Mouse (Mus musculus) liver, postnatal 0 days (tissue): ENCODE data around the gene Osbpl9. TPM values are rescaled to one million over a fixed set of nuclear protein-coding genes. Genes with fewer than 3 reads are reported as not detected.

Experiments used
- ATAC-seq: fragments of 200-750 bp; cut with Nextera tagmentation; 2 replicates; pipeline ENCODE4 v1.8.0; 2017; ENCODE audit warnings: mild to moderate bottlenecking, moderate library complexity
- DNase-seq: peaks from one replicate; pipeline ENCODE4 v3.0.0-alpha.2; 2016
- H3K27ac ChIP-seq: fragments of 300-500 bp; sonication (generic); 2 replicates; pipeline ENCODE4 v1.5.1; 2014; ENCODE audit warnings: antibody characterized with exemption, moderate library complexity, mild to moderate bottlenecking, low read depth
- H3K27me3 ChIP-seq: fragments of 300-500 bp; sonication (generic); 2 replicates; pipeline ENCODE4 v1.6.1; 2014; ENCODE audit warnings: low read length, control low read depth, mixed read lengths; ENCODE audit not compliant: insufficient read depth
- H3K36me3 ChIP-seq: fragments of 300-500 bp; sonication (generic); replicated peaks from 2 replicates; pipeline ENCODE4 v1.6.1; 2014; ENCODE audit warnings: mild to moderate bottlenecking, control low read depth, low read length, moderate library complexity, mixed read lengths; ENCODE audit not compliant: insufficient read depth
- H3K4me1 ChIP-seq: fragments of 300-500 bp; sonication (generic); 2 replicates; pipeline ENCODE4 v1.6.1; 2014; ENCODE audit warnings: antibody characterized with exemption, mild to moderate bottlenecking, control low read depth; ENCODE audit not compliant: insufficient read depth
- H3K4me2 ChIP-seq: fragments of 300-500 bp; sonication (generic); 2 replicates; pipeline ENCODE4 v1.6.1; 2014; ENCODE audit warnings: low read depth, mild to moderate bottlenecking, low read length, moderate library complexity, mixed read lengths
- H3K4me3 ChIP-seq: fragments of 300-500 bp; sonication (generic); 2 replicates; pipeline ENCODE4 v1.5.1; 2014; ENCODE audit warnings: low read depth, low read length
- H3K9ac ChIP-seq: fragments of 300-500 bp; sonication (generic); replicated peaks from 2 replicates; pipeline ENCODE4 v1.6.1; 2014; ENCODE audit warnings: mild to moderate bottlenecking, moderate library complexity
- H3K9me3 ChIP-seq: fragments of 300-500 bp; sonication (generic); 2 replicates; pipeline ENCODE4 v1.6.1; 2016; ENCODE audit warnings: mild to moderate bottlenecking, control low read depth, low read length, mixed read lengths
- CTCF ChIP-seq: sonication (generic); IDR thresholded peaks from 2 replicates; pipeline ENCODE4 v1.5.1; 2016; ENCODE audit warnings: antibody characterized with exemption, low read depth
- EP300 ChIP-seq: IDR thresholded peaks from 2 replicates; pipeline ENCODE4 v1.6.1; 2016; ENCODE audit warnings: antibody characterized with exemption, low read depth, mild to moderate bottlenecking
- WGBS: fragments of 180-500 bp; shearing (Covaris S2); extraction: QIAGEN DNeasy Blood & Tissue Kit; methylation state at CpG from one replicate; pipeline ENCODE4 v1.1.7; 2014; ENCODE audit not compliant: insufficient replicate concordance; 5-methylcytosine and 5-hydroxymethylcytosine counted together
- polyA plus RNA-seq: library from polyadenylated mRNA; unstranded; fragments of >200 nt; fragmentation: Nextera tagmentation; extraction: Ambion mirVana; gene quantifications from 2 replicates; pipeline ENCODE4 v1.2.1, GENCODE M21; 2015

Osbpl9 gene
- polyA plus RNA-seq, 1 experiment from 2014 or later: 28.2 TPM

DNA sequence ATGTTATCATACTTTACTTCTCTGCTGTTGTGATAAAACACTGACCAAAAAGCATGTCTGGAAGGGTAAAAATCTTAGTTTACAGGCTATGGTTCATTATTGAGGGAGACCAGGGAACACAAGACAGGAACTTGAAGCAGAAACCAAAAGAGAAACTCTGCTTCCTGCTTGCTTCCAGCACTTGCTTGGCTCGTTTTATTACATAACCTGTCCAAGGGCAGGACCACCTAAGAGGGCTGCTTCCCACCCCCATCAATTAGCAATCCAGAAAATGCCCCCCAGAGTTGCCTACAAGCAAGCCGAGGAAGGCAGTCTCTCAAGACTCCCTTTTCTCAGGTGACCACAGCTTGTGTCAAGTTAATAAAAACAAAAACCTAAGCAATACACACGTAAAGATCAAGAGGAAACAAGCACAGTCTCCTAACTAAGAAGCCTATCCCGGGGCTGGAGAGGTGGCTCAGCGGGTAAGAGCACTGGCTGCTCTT, 82.4 kb downstream of the Osbpl9 start:
- no peak for TF ChIP-seq EP300
- TF ChIP-seq CTCF: no peak
- Histone ChIP-seq H3K9ac (no peak overlapping the region), H3K36me3 (no peaks in the 10 kb centered on the region), H3K27me3 (no peaks in the 10 kb centered on the region), H3K4me1 (peaks cover 38% of the 10 kb centered on the region), H3K27ac (peak overlapping the region; percentile 41), H3K9me3 (no peaks in the 10 kb centered on the region), H3K4me3 (no peak overlapping the region), H3K4me2 (no peak overlapping the region)
- WGBS: 56% methylated on average over 5 of the region's 5 CpGs
- DNase-seq (no peak), ATAC-seq (no peak)

DNA sequence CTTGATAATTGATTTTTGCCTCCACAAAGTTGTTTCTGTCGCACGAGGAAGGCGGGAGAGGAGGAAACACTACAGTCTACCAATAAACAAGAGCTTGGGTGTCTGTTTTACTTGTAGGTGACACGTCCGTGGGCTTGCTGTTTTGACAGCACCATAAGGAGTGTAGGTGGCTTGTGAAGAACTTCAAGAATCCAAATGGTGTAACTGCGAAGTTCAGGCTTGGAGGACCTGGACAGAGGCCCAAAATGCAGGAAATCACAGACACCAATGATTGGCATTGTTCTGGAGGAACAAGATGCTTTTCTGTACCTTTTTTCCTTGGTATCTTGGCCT, 83.8 kb downstream of the Osbpl9 start:
- peaks cover 42% of the 10 kb centered on the region for H3K4me1 ChIP-seq
- 5% methylated on average over 6 of the region's 6 CpGs for WGBS
- ATAC-seq (peak; percentile 10), DNase-seq (no peak)
- H3K36me3 ChIP-seq: no peaks in the 10 kb centered on the region
- no peaks in the 10 kb centered on the region for H3K27me3 ChIP-seq
- no peak for TF ChIP-seq CTCF
- no peak for TF ChIP-seq EP300
- peak overlapping the region; percentile 81 for H3K9ac ChIP-seq
- peak overlapping the region; percentile 78 for H3K4me2 ChIP-seq
- H3K27ac ChIP-seq: peak overlapping the region; percentile 93
- H3K4me3 ChIP-seq: peak overlapping the region; percentile 72
- H3K9me3 ChIP-seq: no peaks in the 10 kb centered on the region

DNA sequence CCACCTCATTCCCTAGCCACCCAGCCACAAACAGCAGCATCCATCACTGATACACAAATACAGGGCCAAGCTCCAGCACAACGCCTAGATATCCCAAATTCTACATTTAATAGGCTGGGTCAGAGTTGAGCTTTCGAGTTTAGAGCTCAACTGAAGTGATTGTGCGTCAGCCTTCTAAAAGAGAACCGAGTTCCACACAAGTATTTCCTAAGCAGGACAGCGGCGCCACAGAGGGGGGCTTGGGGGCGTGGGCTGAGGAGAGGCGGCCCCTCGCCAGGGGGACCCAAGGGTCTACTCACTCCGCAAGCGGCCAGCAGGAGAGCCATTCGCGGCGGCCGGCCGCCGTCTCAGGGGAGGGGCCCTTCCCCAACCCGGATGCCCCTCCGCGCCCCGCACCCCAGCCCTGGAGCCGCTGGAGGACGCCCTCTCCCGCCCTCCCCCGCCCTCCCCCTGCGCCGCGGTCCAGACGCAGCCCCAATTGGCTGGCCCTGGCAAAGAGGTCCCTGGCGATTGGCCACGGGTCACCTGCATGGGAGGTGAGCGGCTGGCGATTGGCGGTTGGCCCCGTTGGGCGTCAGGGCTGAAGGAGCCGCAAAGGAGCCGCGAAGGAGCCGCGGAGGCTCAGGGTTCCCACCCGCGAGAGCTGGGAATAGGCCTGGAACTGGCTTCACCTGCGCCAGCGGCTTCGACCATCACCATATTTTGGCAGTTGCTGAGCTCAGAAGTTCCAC, 84.3 kb downstream of the Osbpl9 start:
- WGBS: under 1% methylated on average over 32 of the region's 46 CpGs
- Histone ChIP-seq H3K4me2 (peak overlapping the region; percentile 78), H3K9me3 (no peaks in the 10 kb centered on the region), H3K36me3 (no peaks in the 10 kb centered on the region), H3K9ac (peak overlapping the region; percentile 81), H3K4me1 (peaks cover 41% of the 10 kb centered on the region), H3K27ac (peak overlapping the region; percentile 93), H3K27me3 (no peaks in the 10 kb centered on the region), H3K4me3 (peak overlapping the region; percentile 72)
- TF ChIP-seq EP300 (no peak), CTCF (no peak; the same call in 1 of the 2 replicates)
- ATAC-seq (peak; percentile 99), DNase-seq (peak; percentile 96)

DNA sequence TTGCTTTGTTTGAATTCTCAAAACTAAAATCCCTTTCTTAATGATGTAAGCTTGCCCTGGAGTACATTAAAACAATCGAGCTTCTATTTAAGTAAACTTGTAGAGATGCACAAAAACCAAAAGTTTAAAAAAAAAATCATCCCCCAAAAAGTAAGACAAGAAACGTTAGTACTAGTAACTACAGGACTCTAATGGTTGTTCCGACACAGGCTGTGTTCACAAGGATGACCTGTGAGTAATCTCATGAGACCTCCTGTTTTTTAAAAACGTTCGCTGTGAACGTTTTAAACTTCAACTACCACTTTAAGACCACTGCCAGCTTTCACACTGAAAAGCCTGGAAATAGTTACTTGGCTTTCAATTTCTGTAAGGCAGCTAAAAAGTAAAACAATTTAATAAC, 85.1 kb downstream of the Osbpl9 start:
- no peaks in the 10 kb centered on the region for H3K27me3 ChIP-seq
- no peak for DNase-seq
- H3K9ac ChIP-seq: peak overlapping the region; percentile 81
- TF ChIP-seq CTCF (no peak), EP300 (no peak)
- no peaks in the 10 kb centered on the region for H3K36me3 ChIP-seq
- H3K4me3 ChIP-seq: peak overlapping the region; percentile 72
- peak overlapping the region; percentile 78 for H3K4me2 ChIP-seq
- peak overlapping the region; percentile 93 for H3K27ac ChIP-seq
- H3K4me1 ChIP-seq: peaks cover 44% of the 10 kb centered on the region
- no peak for ATAC-seq
- 20% methylated on average over 6 of the region's 6 CpGs for WGBS
- H3K9me3 ChIP-seq: no peaks in the 10 kb centered on the region

DNA sequence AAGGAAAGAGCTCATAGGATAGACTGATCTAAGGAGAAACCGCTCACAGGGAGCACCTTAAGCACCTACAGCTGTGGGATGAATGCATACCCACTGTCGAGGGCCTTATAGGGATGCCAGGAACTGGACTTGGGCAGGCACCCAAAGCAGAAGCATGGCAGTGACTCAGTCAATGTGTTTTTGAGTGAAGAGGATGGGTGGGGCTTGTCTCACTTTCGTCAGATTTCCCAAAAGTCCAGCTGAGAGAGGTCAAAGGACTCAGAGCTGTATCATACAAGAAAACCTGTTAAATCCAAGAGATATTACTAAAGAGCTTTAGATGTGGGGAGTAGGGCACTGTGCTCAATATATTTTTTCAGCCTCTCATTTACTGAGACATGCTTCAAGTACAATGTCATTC, 85.6 kb downstream of the Osbpl9 start:
- Histone ChIP-seq H3K9me3 (no peaks in the 10 kb centered on the region), H3K27me3 (no peaks in the 10 kb centered on the region), H3K4me2 (peak overlapping the region; percentile 78), H3K9ac (peak overlapping the region; percentile 81), H3K27ac (no peak overlapping the region; the same call in 1 of the 2 replicates), H3K4me3 (peak overlapping the region; percentile 72), H3K4me1 (peaks cover 45% of the 10 kb centered on the region), H3K36me3 (no peaks in the 10 kb centered on the region)
- ATAC-seq: no peak
- no peak; the same call in 1 of the 2 replicates for TF ChIP-seq EP300
- TF ChIP-seq CTCF: no peak
- WGBS: 46% methylated on average over 3 of the region's 3 CpGs
- DNase-seq: peak; percentile 30

DNA sequence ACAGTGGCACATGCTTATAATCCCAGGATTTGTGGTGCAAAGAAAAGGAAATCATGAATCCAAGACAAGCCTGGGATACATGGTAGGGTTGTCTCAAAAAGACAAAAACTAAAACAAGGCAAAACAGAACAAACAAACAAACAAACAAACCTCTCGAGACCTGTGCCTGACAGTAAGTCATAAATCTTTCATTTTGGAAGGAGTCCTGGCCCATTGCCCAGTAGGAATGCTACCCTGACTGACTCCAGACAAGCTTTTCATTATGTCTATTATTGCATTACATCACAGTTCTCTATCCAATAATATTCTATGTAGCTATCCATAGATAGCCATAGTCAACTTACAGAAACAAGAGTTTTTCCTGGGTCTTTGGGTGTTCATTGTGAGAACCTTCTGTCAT, 86.3 kb downstream of the Osbpl9 start:
- ATAC-seq: no peak
- 58% methylated on average over 1 of the region's 1 CpGs for WGBS
- DNase-seq: no peak
- Histone ChIP-seq H3K9me3 (no peaks in the 10 kb centered on the region), H3K4me2 (peak overlapping the region; percentile 10), H3K4me1 (peaks cover 45% of the 10 kb centered on the region), H3K27ac (no peak overlapping the region), H3K4me3 (no peak overlapping the region), H3K27me3 (no peaks in the 10 kb centered on the region), H3K9ac (no peak overlapping the region), H3K36me3 (no peaks in the 10 kb centered on the region)
- TF ChIP-seq EP300 (no peak), CTCF (no peak)
